Mouse (Mus musculus) cortical plate, adult 2 months (tissue): Measurements from ENCODE around the gene Zfp446.

Source experiments
- CTCF ChIP-seq: fragments of 200-500 bp; IDR thresholded peaks from 2 replicates; pipeline ENCODE4 v1.5.1; 2011; ENCODE audit warnings: mild to moderate bottlenecking, control low read depth, low read length; ENCODE audit not compliant: insufficient read depth; ENCODE audit errors: extremely low read depth
- POLR2A ChIP-seq: fragments of 200-500 bp; IDR thresholded peaks from 2 replicates; pipeline ENCODE4 v1.6.1; 2011; ENCODE audit warnings: mild to moderate bottlenecking, low read length, control low read depth; ENCODE audit not compliant: insufficient read depth; ENCODE audit errors: extremely low read depth

DNA sequence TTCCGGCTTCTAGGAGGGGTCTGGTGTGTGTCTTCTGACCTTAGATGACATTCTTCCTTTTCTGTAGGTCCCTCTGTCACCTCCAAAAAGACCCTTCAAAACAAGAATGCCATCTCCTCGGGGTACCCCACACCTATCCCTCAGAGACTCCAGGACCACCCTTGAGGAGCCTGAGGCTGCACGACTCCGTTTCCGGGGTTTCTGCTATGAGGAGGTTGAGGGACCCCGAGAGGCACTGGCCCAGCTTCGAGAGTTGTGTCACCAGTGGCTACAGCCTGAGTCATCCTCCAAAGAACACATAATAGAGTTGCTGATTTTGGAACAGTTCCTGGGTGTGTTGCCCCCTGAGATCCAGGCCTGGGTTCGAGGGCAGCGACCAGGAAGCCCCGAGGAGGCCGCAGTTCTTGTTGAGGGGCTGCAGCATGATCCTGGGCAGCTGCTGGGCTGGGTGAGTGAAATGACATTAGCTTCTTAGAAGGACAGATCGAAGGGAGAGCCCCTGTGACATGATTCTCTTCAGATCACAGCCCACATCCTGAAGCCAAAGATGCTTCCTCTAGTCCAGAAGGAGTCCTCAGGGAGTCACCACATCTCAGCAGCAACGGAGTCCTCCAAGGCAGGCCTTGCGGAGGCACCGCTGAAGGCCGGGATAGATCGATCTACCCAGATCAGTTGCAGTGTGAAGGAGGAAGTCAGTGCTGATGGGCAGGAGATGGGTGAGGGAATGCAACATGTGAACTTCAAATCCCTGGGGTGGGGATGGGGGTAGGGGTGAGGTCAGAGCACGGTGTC, 1.5 kb downstream of the Zfp446 start:
- no peak for TF ChIP-seq POLR2A
- TF ChIP-seq CTCF = no peak
